Mouse (Mus musculus) MEL (cell line): ENCODE measurements around the gene Magi2. TPM values are rescaled to one million over a fixed set of nuclear protein-coding genes. Genes with fewer than 3 reads are reported as not detected.

Experiments
- DNase-seq: peaks from one replicate; pipeline ENCODE4 v3.0.0; 2011; ENCODE audit warnings: low read depth, low spot score
- H3K27ac ChIP-seq: 2 replicates; pipeline ENCODE4 v1.5.1; 2012; ENCODE audit warnings: low read depth, mild to moderate bottlenecking, control low read depth, low read length, moderate library complexity; ENCODE audit not compliant: control insufficient read depth
- H3K27me3 ChIP-seq, 2 experiments: fragments of 150-350 bp in 1 of 2; sonication (generic) in 1 of 2; 2 replicates each; pipeline ENCODE4 v1.6.1; 2012; ENCODE audit warnings: low read length in 2 of 2, mild to moderate bottlenecking in 2 of 2, improper control_type of control experiment in 1 of 2, moderate library complexity in 1 of 2; ENCODE audit not compliant: insufficient read depth in 2 of 2, control insufficient read depth in 1 of 2
- H3K36me3 ChIP-seq, 2 experiments: 2 replicates each; pipeline ENCODE4 v1.6.1; 2012 to 2014; ENCODE audit warnings: low read length in 2 of 2, improper control_type of control experiment in 1 of 2, inconsistent platforms in 1 of 2, mild to moderate bottlenecking in 1 of 2; ENCODE audit not compliant: insufficient read depth in 2 of 2, control insufficient read depth in 1 of 2
- H3K4me1 ChIP-seq, 2 experiments: fragments of 150-350 bp in 1 of 2; sonication (generic) in 1 of 2; 2 replicates each; pipeline ENCODE4 v1.6.1; 2012; ENCODE audit warnings: low read length in 2 of 2, improper control_type of control experiment in 1 of 2, mild to moderate bottlenecking in 1 of 2; ENCODE audit not compliant: insufficient read depth in 2 of 2, control insufficient read depth in 1 of 2
- H3K4me3 ChIP-seq, 2 experiments: fragments of 150-350 bp in 1 of 2; sonication (generic) in 1 of 2; 2 replicates each; pipeline ENCODE4 v1.5.1; 2012; ENCODE audit warnings: low read depth in 2 of 2, low read length in 2 of 2, mild to moderate bottlenecking in 2 of 2, moderate library complexity in 2 of 2, control low read depth in 1 of 2, improper control_type of control experiment in 1 of 2; ENCODE audit not compliant: control insufficient read depth in 1 of 2, insufficient read depth in 1 of 2
- H3K79me2 ChIP-seq: 2 replicates; pipeline ENCODE4 v1.6.1; 2012; ENCODE audit warnings: mild to moderate bottlenecking, low read length, moderate library complexity; ENCODE audit not compliant: control insufficient read depth, poor library complexity, insufficient read depth
- H3K9ac ChIP-seq: 2 replicates; pipeline ENCODE4 v1.6.1; 2012; ENCODE audit warnings: low read depth, mild to moderate bottlenecking, control low read depth, low read length, moderate library complexity; ENCODE audit not compliant: control insufficient read depth, poor library complexity, severe bottlenecking
- H3K9me3 ChIP-seq: fragments of 150-350 bp; sonication (generic); replicated peaks from 2 replicates; pipeline ENCODE4 v1.6.1; 2012; ENCODE audit warnings: mild to moderate bottlenecking, low read length, improper control_type of control experiment, moderate library complexity; ENCODE audit not compliant: insufficient read depth
- CTCF ChIP-seq, 3 experiments: IDR thresholded peaks in 2 of 3; conservative IDR thresholded peaks in 1 of 3; 2 replicates each; pipeline ENCODE4 v1.5.1; 2011 to 2012; ENCODE audit warnings: low read length in 3 of 3, low read depth in 2 of 3, mild to moderate bottlenecking in 2 of 3, improper control_type of control experiment in 1 of 3, inconsistent platforms in 1 of 3, mixed read lengths in 1 of 3, moderate library complexity in 1 of 3; ENCODE audit not compliant: control insufficient read depth in 1 of 3, insufficient read depth in 1 of 3, poor library complexity in 1 of 3, severe bottlenecking in 1 of 3
- E2F4 ChIP-seq: IDR thresholded peaks from 2 replicates; pipeline ENCODE4 v1.6.1; 2011; ENCODE audit warnings: low read depth, low read length, improper control_type of control experiment, borderline replicate concordance
- ELF1 ChIP-seq: IDR thresholded peaks from 2 replicates; pipeline ENCODE4 v1.6.1; 2014; ENCODE audit warnings: low read depth, mild to moderate bottlenecking, inconsistent platforms, low read length, improper control_type of control experiment, moderate library complexity
- HCFC1 ChIP-seq: IDR thresholded peaks from 2 replicates; pipeline ENCODE4 v1.6.1; 2012; ENCODE audit warnings: low read depth, mild to moderate bottlenecking, inconsistent platforms, low read length, improper control_type of control experiment, moderate library complexity
- JUND ChIP-seq: IDR thresholded peaks from 2 replicates; pipeline ENCODE4 v1.6.1; 2011; ENCODE audit warnings: low read depth, mild to moderate bottlenecking, improper control_type of control experiment, low read length
- MAFK ChIP-seq: IDR thresholded peaks from 2 replicates; pipeline ENCODE4 v1.6.1; 2011; ENCODE audit warnings: low read depth, mild to moderate bottlenecking, low read length, improper control_type of control experiment, borderline replicate concordance
- MAX ChIP-seq: IDR thresholded peaks from 2 replicates; pipeline ENCODE4 v1.6.1; 2011; ENCODE audit warnings: low read length, improper control_type of control experiment
- MAZ ChIP-seq: IDR thresholded peaks from 2 replicates; pipeline ENCODE4 v1.6.1; 2012; ENCODE audit warnings: low read depth, mild to moderate bottlenecking, inconsistent platforms, low read length, improper control_type of control experiment
- MXI1 ChIP-seq: IDR thresholded peaks from 2 replicates; pipeline ENCODE4 v1.6.1; 2011; ENCODE audit warnings: mild to moderate bottlenecking, low read depth, low read length, improper control_type of control experiment
- MYB ChIP-seq: IDR thresholded peaks from 2 replicates; pipeline ENCODE4 v1.6.1; 2011; ENCODE audit warnings: mild to moderate bottlenecking, low read depth, low read length, improper control_type of control experiment
- MYC ChIP-seq: IDR thresholded peaks from 2 replicates; pipeline ENCODE4 v1.6.1; 2011; ENCODE audit warnings: low read depth, mild to moderate bottlenecking, low read length, improper control_type of control experiment, moderate library complexity
- POLR2AphosphoS5 ChIP-seq: IDR thresholded peaks from 2 replicates; pipeline ENCODE4 v1.6.1; 2012; ENCODE audit warnings: low read depth, borderline replicate concordance, mild to moderate bottlenecking, inconsistent platforms, low read length, moderate library complexity, mixed read lengths
- RCOR1 ChIP-seq: IDR thresholded peaks from 2 replicates; pipeline ENCODE4 v1.6.1; 2012; ENCODE audit warnings: low read depth, mild to moderate bottlenecking, inconsistent platforms, low read length, improper control_type of control experiment
- SIN3A ChIP-seq: IDR thresholded peaks from 2 replicates; pipeline ENCODE4 v1.6.1; 2012; ENCODE audit warnings: low read length, improper control_type of control experiment, inconsistent platforms
- TAL1 ChIP-seq: IDR thresholded peaks from 2 replicates; pipeline ENCODE4 v1.6.1; 2012; ENCODE audit warnings: mild to moderate bottlenecking, inconsistent platforms, low read length, moderate library complexity, mixed read lengths
- USF1 ChIP-seq: IDR thresholded peaks from 2 replicates; pipeline ENCODE4 v1.6.1; 2014; ENCODE audit warnings: low read depth, mild to moderate bottlenecking, inconsistent platforms, low read length, improper control_type of control experiment, moderate library complexity
- USF2 ChIP-seq, 2 experiments: IDR thresholded peaks; 2 replicates each; pipeline ENCODE4 v1.6.1; 2011 to 2012; ENCODE audit warnings: improper control_type of control experiment in 2 of 2, low read length in 2 of 2, borderline replicate concordance in 1 of 2, inconsistent platforms in 1 of 2, low read depth in 1 of 2, mild to moderate bottlenecking in 1 of 2; ENCODE audit not compliant: insufficient read depth in 1 of 2
- ZC3H11A ChIP-seq: IDR thresholded peaks from 2 replicates; pipeline ENCODE4 v1.6.1; 2012; ENCODE audit warnings: low read depth, mild to moderate bottlenecking, inconsistent platforms, low read length, improper control_type of control experiment
- ZKSCAN1 ChIP-seq: IDR thresholded peaks from 2 replicates; pipeline ENCODE4 v1.6.1; 2012; ENCODE audit warnings: low read depth, mild to moderate bottlenecking, inconsistent platforms, low read length, improper control_type of control experiment, moderate library complexity
- ZMIZ1 ChIP-seq: IDR thresholded peaks from 2 replicates; pipeline ENCODE4 v1.6.1; 2012; ENCODE audit warnings: low read depth, mild to moderate bottlenecking, inconsistent platforms, low read length, improper control_type of control experiment, moderate library complexity
- ZNF384 ChIP-seq: IDR thresholded peaks from 2 replicates; pipeline ENCODE4 v1.6.1; 2012; ENCODE audit warnings: low read depth, mild to moderate bottlenecking, inconsistent platforms, low read length, improper control_type of control experiment
- polyA plus RNA-seq, 2 experiments: library from polyadenylated mRNA; stranded (reverse) in 1 of 2; unstranded in 1 of 2; fragments of >175 nt in 1 of 2; fragments of >200 nt in 1 of 2; gene quantifications; 2 replicates each; pipeline versions ENCODE4 v1.2.1 to v1.2.4; 2012; ENCODE audit warnings: low replicate concordance in 2 of 2, low read depth in 1 of 2; ENCODE audit not compliant: insufficient read length in 2 of 2, insufficient read depth in 1 of 2, missing spikeins in 1 of 2
- total RNA-seq: library from RNA; depleted of rRNA; stranded (reverse); fragments of 300-350 nt; gene quantifications from 2 replicates; pipeline ENCODE4 v1.2.3, GENCODE M21; 2012

Magi2 gene
- total and polyA plus RNA-seq, 3 experiments = 0.46 to 0.47 TPM; not detected in 1

DNA sequence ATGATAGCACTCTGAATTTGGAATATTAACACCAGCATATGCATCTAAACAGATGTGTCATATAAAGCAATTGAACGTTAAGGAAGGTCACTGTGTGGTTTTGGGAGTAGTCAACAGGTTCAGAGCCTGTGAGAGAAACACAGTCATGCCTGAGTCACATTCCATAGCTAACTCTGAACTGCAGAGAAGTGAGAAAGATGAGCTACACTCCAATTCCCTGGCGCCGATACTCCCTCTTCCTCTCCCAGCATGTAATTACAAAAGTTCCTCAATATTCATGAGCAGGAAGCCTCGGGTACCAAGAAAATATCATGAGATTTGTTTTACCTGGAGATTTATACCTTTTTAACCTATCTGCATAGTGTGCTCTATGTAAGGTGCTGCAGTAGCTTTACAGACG, 380.9 kb downstream of the Magi2 start:
- no peaks in the 10 kb centered on the region for H3K27me3 ChIP-seq
- no peak overlapping the region for H3K27ac ChIP-seq
- no peak overlapping the region for H3K9ac ChIP-seq
- H3K4me1 ChIP-seq = no peaks in the 10 kb centered on the region
- no peaks in the 10 kb centered on the region for H3K9me3 ChIP-seq
- no peaks in the 10 kb centered on the region for H3K79me2 ChIP-seq
- H3K36me3 ChIP-seq = no peaks in the 10 kb centered on the region
- TF ChIP-seq USF1 (no peak), ELF1 (no peak), ZNF384 (no peak), TAL1 (no peak), JUND (no peak), HCFC1 (no peak), MAX (no peak), ZKSCAN1 (no peak), RCOR1 (no peak), MYB (no peak)
- no peak for DNase-seq
- no peak overlapping the region for H3K4me3 ChIP-seq

DNA sequence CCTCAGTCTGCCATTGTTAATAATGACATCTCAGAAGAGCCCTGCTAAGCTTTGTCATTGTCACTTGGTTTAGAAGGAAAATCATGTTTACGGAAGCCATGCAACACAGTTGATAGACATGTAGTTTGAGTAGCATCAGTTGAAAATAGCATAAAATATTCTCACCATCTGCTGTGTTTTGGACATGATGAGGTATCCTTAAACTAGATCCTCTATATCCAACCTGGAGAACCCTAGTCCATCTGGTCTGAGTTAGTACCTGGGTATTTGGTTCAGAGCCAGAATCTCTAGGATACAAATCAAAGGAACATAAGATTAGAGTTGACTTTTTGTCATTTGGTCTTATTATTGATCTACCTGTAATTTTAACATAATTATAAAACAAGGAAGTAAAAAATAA, 385.0 kb downstream of the Magi2 start:
- H3K4me1 ChIP-seq = no peaks in the 10 kb centered on the region
- no peaks in the 10 kb centered on the region for H3K27me3 ChIP-seq
- no peak for TF ChIP-seq MAZ
- no peak for TF ChIP-seq SIN3A
- no peak for TF ChIP-seq ZC3H11A
- no peak for TF ChIP-seq MAFK
- TF ChIP-seq MYC = no peak
- TF ChIP-seq RCOR1 = no peak
- no peak for TF ChIP-seq ELF1
- TF ChIP-seq E2F4 = no peak
- no peak for TF ChIP-seq POLR2AphosphoS5
- no peak for TF ChIP-seq MXI1
- TF ChIP-seq ZMIZ1 = no peak
- TF ChIP-seq JUND = no peak
- TF ChIP-seq USF2 (IDR thresholded peaks at IDR 0.05; ENCODE audit: borderline replicate concordance in 1 of 2, insufficient read depth in 1 of 2, low read depth in 1 of 2, low read length in 2 of 2) = no peak
- TF ChIP-seq CTCF (IDR thresholded peaks at IDR 0.05 in 2 of 3, conservative IDR thresholded peaks at IDR 0.05 in 1 of 3; ENCODE audit: control insufficient read depth in 1 of 3, insufficient read depth in 1 of 3, low read depth in 2 of 3, low read length in 3 of 3, poor library complexity in 1 of 3, severe bottlenecking in 1 of 3) = no peak
- no peaks in the 10 kb centered on the region for H3K9me3 ChIP-seq
- no peaks in the 10 kb centered on the region for H3K79me2 ChIP-seq
- H3K36me3 ChIP-seq = no peaks in the 10 kb centered on the region
- no peak for DNase-seq
- H3K9ac ChIP-seq = no peak overlapping the region
- H3K4me3 ChIP-seq = no peak overlapping the region
- no peak overlapping the region for H3K27ac ChIP-seq
